Mouse (Mus musculus) heart, embryonic 13.5 days (tissue): ENCODE results near the gene Timm22. TPM values are rescaled to one million over a fixed set of nuclear protein-coding genes. Genes with fewer than 3 reads are reported as not detected.

Source experiments
- ATAC-seq: fragments of 200-750 bp; cut with Nextera tagmentation; 2 replicates; pipeline ENCODE4 v1.8.0; 2017; ENCODE audit warnings: moderate TSS enrichment; ENCODE audit not compliant: insufficient number of reproducible peaks, low FRiP score, low TSS enrichment; ENCODE audit errors: extremely low read depth
- H3K27ac ChIP-seq: fragments of 300-500 bp; sonication (generic); replicated peaks from 2 replicates; pipeline ENCODE4 v1.5.1; 2015; ENCODE audit warnings: moderate library complexity, mild to moderate bottlenecking, inconsistent platforms
- H3K27me3 ChIP-seq: fragments of 300-500 bp; sonication (generic); replicated peaks from 2 replicates; pipeline ENCODE4 v1.6.1; 2015; ENCODE audit warnings: mild to moderate bottlenecking, inconsistent platforms
- H3K36me3 ChIP-seq: fragments of 300-500 bp; sonication (generic); 2 replicates; pipeline ENCODE4 v1.6.1; 2015; ENCODE audit warnings: mild to moderate bottlenecking, inconsistent platforms
- H3K4me1 ChIP-seq: fragments of 300-500 bp; sonication (generic); 2 replicates; pipeline ENCODE4 v1.6.1; 2015; ENCODE audit warnings: inconsistent platforms
- H3K4me2 ChIP-seq: fragments of 300-500 bp; sonication (generic); 2 replicates; pipeline ENCODE4 v1.6.1; 2015; ENCODE audit warnings: inconsistent platforms, mild to moderate bottlenecking, moderate library complexity
- H3K4me3 ChIP-seq: fragments of 300-500 bp; sonication (generic); 2 replicates; pipeline ENCODE4 v1.5.1; 2015; ENCODE audit warnings: moderate library complexity, mild to moderate bottlenecking, inconsistent platforms
- H3K9ac ChIP-seq: fragments of 300-500 bp; sonication (generic); 2 replicates; pipeline ENCODE4 v1.6.1; 2015; ENCODE audit warnings: inconsistent platforms, mild to moderate bottlenecking, moderate library complexity
- H3K9me3 ChIP-seq: fragments of 300-500 bp; sonication (generic); 2 replicates; pipeline ENCODE4 v1.6.1; 2016; ENCODE audit warnings: inconsistent platforms
- WGBS: fragments of 180-500 bp; shearing (Covaris S2); methylation state at CpG from one replicate; pipeline ENCODE4 v1.1.7; 2015; ENCODE audit warnings: mixed read lengths; 5-methylcytosine and 5-hydroxymethylcytosine counted together
- polyA plus RNA-seq: library from polyadenylated mRNA; unstranded; fragments of >200 nt; fragmentation: Nextera tagmentation; extraction: Ambion mirVana; gene quantifications from 2 replicates; pipeline ENCODE4 v1.2.1, GENCODE M21; 2015

Timm22 gene
- polyA plus RNA-seq, 1 experiment from 2014 or later: 78.6 TPM

- no peaks in the 10 kb centered on the region for H3K9me3 ChIP-seq
- 82% methylated on average over 5 of the region's 5 CpGs for WGBS
- 0 out of 2 replicates have a peak overlapping the region, but pooled peaks have one; percentile 21 for H3K27ac ChIP-seq
- no peaks in the 10 kb centered on the region for H3K27me3 ChIP-seq
- ATAC-seq: no peak
- H3K4me3 ChIP-seq: no peak overlapping the region
- H3K4me1 ChIP-seq: peaks cover 35% of the 10 kb centered on the region
- H3K36me3 ChIP-seq: peaks cover 61% of the 10 kb centered on the region
- no peak overlapping the region for H3K9ac ChIP-seq
- no peak overlapping the region for H3K4me2 ChIP-seq
Measured at GRCm38 (mm10) chr11:76461696-76462095, 54.9 kb downstream of the Timm22 start.

GRCm38 (mm10) chr11:76465879-76466278 is 59.1 kb downstream of the Timm22 start:
- Histone ChIP-seq H3K4me1 (peaks cover 67% of the 10 kb centered on the region), H3K9me3 (no peaks in the 10 kb centered on the region), H3K4me3 (no peak overlapping the region), H3K36me3 (peaks cover 39% of the 10 kb centered on the region), H3K27me3 (no peaks in the 10 kb centered on the region), H3K4me2 (no peak overlapping the region), H3K9ac (no peak overlapping the region), H3K27ac (no peak overlapping the region)
- WGBS: 68% methylated on average over 4 of the region's 4 CpGs
- ATAC-seq: no peak

Other genes with a start within 250 kb of the Timm22 start
- 28.4 and 31.8 TPM in 2 replicates for gene Vps53, start 227.3 kb upstream of the Timm22 start, polyA plus RNA-seq
- 22.8 and 26.9 TPM in 2 replicates for gene Fam57a, start 227.3 kb upstream of the Timm22 start, polyA plus RNA-seq
- gene Dbil5, start 189.3 kb upstream of the Timm22 start, polyA plus RNA-seq: 0.91 and 1.5 TPM in 2 replicates
- 20.0 and 23.9 TPM in 2 replicates for gene Gemin4, start 189.3 kb upstream of the Timm22 start, polyA plus RNA-seq
- gene Mrm3, start 163.2 kb upstream of the Timm22 start, polyA plus RNA-seq: 21.1 and 24.2 TPM in 2 replicates
- 114 and 126 TPM in 2 replicates for gene Glod4, start 163.2 kb upstream of the Timm22 start, polyA plus RNA-seq
- 23.2 and 23.6 TPM in 2 replicates for gene Nxn, start 7.8 kb upstream of the Timm22 start, polyA plus RNA-seq
- 21.1 and 22.8 TPM in 2 replicates for gene Abr, start 215.4 kb downstream of the Timm22 start, polyA plus RNA-seq